Mouse (Mus musculus) heart, postnatal 0 days (tissue): ENCODE data around the gene Alg12.
A peak's percentile ranks its signal among the peaks of the same experiment; 100 is the strongest.

Experiments used
- CTCF ChIP-seq: IDR thresholded peaks from 2 replicates; pipeline ENCODE4 v1.5.1; 2016; ENCODE audit warnings: antibody characterized with exemption, control low read depth, low read depth
- EP300 ChIP-seq: IDR thresholded peaks from 2 replicates; pipeline ENCODE4 v1.6.1; 2016; ENCODE audit warnings: antibody characterized with exemption, low read depth

DNA sequence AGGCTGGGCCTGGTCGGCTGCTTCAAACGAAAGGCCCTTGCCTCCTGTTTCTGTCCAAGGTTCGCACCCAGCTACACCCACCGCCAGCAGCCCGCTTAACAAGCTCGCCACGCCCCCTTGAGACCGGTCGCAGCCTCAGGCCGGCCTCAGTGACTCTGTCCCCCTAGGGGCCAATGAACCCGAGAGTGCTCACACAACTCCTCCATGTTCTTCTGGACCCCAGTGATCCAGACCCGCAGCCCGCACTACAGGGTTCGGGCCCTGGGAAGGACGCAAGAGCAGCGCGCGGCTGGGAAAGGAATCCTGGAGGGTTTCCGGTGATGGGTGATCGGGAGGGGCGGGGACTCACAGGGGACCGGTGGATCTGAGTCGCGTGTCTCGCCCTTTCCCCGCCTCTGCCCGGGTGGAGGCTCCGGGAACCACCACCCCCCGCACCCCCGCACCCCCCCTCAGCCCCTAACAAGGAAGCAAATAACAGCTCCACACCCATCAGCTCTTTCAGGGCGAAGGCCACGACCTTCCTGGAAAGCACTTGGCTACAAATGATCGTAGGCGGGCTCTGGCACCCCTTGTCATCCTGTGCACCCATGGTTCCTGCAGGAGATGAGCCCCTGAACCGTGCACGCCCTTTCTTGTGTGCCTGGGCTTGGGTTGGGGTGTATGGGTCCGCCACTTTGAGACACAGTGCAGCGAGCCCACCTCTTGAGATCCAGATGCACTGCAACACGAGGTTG lies 18.2 kb upstream of the Alg12 start:
- peak; percentile 26 for TF ChIP-seq CTCF
- TF ChIP-seq EP300: no peak
